Mouse (Mus musculus): Measurements from ENCODE around the gene Nlgn1. TPM values are rescaled to one million over a fixed set of nuclear protein-coding genes. Genes with fewer than 3 reads are reported as not detected.

Nlgn1 gene
- polyA plus RNA-seq, 1 experiment from 2014 or later: 33.9 TPM

GRCm38 (mm10) chr3:26270894-26271795, 61.1 kb downstream of the Nlgn1 start:
- no peaks in the 10 kb centered on the region for H3K9me3 ChIP-seq
- H3K4me2 ChIP-seq: no peak overlapping the region
- H3K27me3 ChIP-seq (replicated peaks): no peaks in the 10 kb centered on the region
- 0 out of 2 replicates have a peak, but pooled peaks have one; percentile 27 for ATAC-seq (replicated peaks)
- 17% methylated on average over 4 of the region's 4 CpGs for WGBS
- H3K36me3 ChIP-seq (replicated peaks): no peaks in the 10 kb centered on the region
- H3K27ac ChIP-seq: no peak overlapping the region
- H3K4me3 ChIP-seq: no peak overlapping the region
- H3K9ac ChIP-seq: no peak overlapping the region
- H3K4me1 ChIP-seq: no peaks in the 10 kb centered on the region

DNA sequence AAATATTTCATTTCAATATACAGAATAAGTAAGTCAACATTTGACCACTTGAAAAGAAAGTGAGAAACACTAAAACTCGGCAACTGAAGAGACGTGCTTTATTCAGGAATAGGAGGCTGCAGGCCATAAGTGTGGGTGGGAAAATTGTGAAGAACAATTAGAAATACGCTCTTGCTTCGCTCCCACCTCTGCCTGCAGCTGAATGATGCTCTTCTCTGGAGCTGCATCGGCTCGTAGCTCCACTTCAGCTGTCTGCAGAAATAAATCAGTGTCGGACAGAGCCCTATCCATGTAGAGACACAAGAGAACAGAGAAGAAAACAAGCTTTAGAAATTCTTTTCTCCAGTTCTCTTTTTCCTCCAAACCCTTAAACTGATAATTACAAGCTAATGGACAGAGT, 85.7 kb downstream of the Nlgn1 start:
- Histone ChIP-seq H3K4me2 (no peak overlapping the region), H3K9ac (no peak overlapping the region), H3K9me3 (no peaks in the 10 kb centered on the region), H3K36me3 (replicated peaks) (no peaks in the 10 kb centered on the region), H3K4me3 (no peak overlapping the region), H3K27ac (no peak overlapping the region), H3K4me1 (no peaks in the 10 kb centered on the region), H3K27me3 (replicated peaks) (no peaks in the 10 kb centered on the region)
- no peak for ATAC-seq (replicated peaks)
- WGBS: 80% methylated on average over 7 of the region's 7 CpGs

- no peak overlapping the region for H3K9ac ChIP-seq
- peak; percentile 67 for ATAC-seq (replicated peaks)
- no peaks in the 10 kb centered on the region for H3K27me3 ChIP-seq (replicated peaks)
- no peaks in the 10 kb centered on the region for H3K4me1 ChIP-seq
- WGBS: 39% methylated on average over 2 of the region's 2 CpGs
- H3K27ac ChIP-seq: no peak overlapping the region
- no peaks in the 10 kb centered on the region for H3K36me3 ChIP-seq (replicated peaks)
- H3K4me3 ChIP-seq: no peak overlapping the region
- no peak overlapping the region for H3K4me2 ChIP-seq
- H3K9me3 ChIP-seq: no peaks in the 10 kb centered on the region
Observed at GRCm38 (mm10) chr3:26243274-26243673, 89.0 kb downstream of the Nlgn1 start.

DNA sequence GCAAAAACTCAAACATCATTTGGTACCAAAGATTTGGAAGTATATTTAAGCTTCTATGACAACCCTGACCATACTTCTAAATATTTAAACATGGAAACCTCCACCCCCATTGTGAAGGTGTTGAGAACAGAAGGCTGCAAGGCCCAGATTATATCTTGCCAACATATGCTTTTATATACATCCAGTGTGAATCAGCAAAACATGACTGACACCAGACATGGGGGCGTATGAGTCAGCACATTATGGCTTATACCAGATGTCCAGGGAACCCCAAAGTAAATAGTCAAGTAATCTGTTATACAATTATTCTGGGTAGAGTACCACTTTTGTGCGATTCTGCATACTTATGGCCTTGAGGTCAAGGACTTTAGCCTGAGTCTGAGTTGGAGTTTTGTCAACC, 102.3 kb downstream of the Nlgn1 start:
- no peak for ATAC-seq (replicated peaks)
- Histone ChIP-seq H3K4me2 (no peak overlapping the region), H3K9ac (no peak overlapping the region), H3K4me3 (no peak overlapping the region), H3K36me3 (replicated peaks) (no peaks in the 10 kb centered on the region), H3K27ac (no peak overlapping the region), H3K4me1 (no peaks in the 10 kb centered on the region), H3K27me3 (replicated peaks) (no peaks in the 10 kb centered on the region), H3K9me3 (no peaks in the 10 kb centered on the region)
- WGBS: 87% methylated on average over 2 of the region's 2 CpGs

DNA sequence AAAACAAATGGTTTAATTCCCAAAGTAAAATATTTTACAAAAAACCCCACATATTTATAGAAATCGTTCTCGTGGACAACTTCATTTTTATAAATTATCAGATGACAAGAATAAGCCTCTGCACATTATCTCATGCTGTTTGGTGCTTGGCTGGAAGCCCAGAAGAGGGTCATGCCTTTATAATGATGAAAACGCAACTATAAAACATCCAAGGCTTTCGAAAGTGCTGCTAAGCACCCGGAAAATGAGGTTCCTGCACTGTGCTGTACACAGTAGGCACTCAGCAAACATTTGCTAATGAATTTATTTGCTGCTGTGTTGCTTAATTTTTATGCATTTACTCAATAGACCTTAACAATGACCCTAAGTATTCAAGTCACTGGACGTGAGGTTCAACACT, 103.4 kb downstream of the Nlgn1 start:
- Histone ChIP-seq H3K9ac (no peak overlapping the region), H3K27me3 (replicated peaks) (no peaks in the 10 kb centered on the region), H3K9me3 (no peaks in the 10 kb centered on the region), H3K4me3 (no peak overlapping the region), H3K4me2 (no peak overlapping the region), H3K36me3 (replicated peaks) (no peaks in the 10 kb centered on the region), H3K4me1 (no peaks in the 10 kb centered on the region), H3K27ac (no peak overlapping the region)
- ATAC-seq (replicated peaks): 0 out of 2 replicates have a peak, but pooled peaks have one; percentile 30
- WGBS: 53% methylated on average over 6 of the region's 6 CpGs

DNA sequence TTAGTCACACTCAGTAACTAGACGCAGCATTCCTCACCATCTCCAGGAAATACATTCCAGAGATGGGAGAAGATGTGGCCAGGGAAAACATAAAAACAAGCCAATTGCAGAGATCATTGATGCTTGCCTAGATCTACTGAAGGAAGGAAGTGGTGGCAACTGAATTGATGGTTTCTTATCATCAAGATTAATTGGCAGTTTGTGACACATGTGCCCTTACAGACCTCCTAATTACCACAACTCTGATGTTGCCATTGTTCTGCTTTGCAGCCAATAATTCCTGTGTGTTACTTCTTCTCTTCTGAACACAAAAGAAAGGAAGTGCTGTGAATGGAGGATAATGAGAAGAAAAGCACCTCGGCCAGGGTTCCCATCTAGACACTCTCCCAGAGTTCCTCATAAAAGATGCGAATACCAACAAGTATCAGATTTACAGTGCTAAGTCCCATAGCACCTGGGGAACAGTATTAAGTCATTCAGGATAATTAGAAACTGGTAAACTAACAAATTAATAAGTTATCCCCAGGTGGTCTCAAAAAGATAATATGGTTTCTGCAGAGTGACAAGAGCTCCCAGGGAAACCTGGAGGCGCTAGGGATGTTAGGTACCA, 104.0 kb downstream of the Nlgn1 start:
- Histone ChIP-seq H3K9ac (no peak overlapping the region), H3K36me3 (replicated peaks) (no peaks in the 10 kb centered on the region), H3K4me2 (no peak overlapping the region), H3K27ac (no peak overlapping the region), H3K9me3 (no peaks in the 10 kb centered on the region), H3K4me1 (no peaks in the 10 kb centered on the region), H3K27me3 (replicated peaks) (no peaks in the 10 kb centered on the region), H3K4me3 (no peak overlapping the region)
- ATAC-seq (replicated peaks): no peak
- 60% methylated on average over 4 of the region's 4 CpGs for WGBS

- H3K9me3 ChIP-seq: no peaks in the 10 kb centered on the region
- H3K9ac ChIP-seq: no peak overlapping the region
- ATAC-seq (replicated peaks): no peak
- no peak overlapping the region for H3K4me2 ChIP-seq
- 88% methylated on average over 3 of the region's 3 CpGs for WGBS
- no peak overlapping the region for H3K4me3 ChIP-seq
- no peaks in the 10 kb centered on the region for H3K4me1 ChIP-seq
- H3K27ac ChIP-seq: no peak overlapping the region
- no peaks in the 10 kb centered on the region for H3K27me3 ChIP-seq (replicated peaks)
- H3K36me3 ChIP-seq (replicated peaks): no peaks in the 10 kb centered on the region
Observed at GRCm38 (mm10) chr3:26223500-26223899, 108.8 kb downstream of the Nlgn1 start.

- H3K36me3 ChIP-seq (replicated peaks): no peaks in the 10 kb centered on the region
- H3K9me3 ChIP-seq: no peaks in the 10 kb centered on the region
- H3K4me3 ChIP-seq: no peak overlapping the region
- no peak overlapping the region for H3K27ac ChIP-seq
- no peak overlapping the region for H3K4me2 ChIP-seq
- H3K9ac ChIP-seq: no peak overlapping the region
- no peaks in the 10 kb centered on the region for H3K27me3 ChIP-seq (replicated peaks)
- ATAC-seq (replicated peaks): no peak
- H3K4me1 ChIP-seq: no peaks in the 10 kb centered on the region
- WGBS: 66% methylated on average over 5 of the region's 5 CpGs
Observed at GRCm38 (mm10) chr3:26216231-26216630, 116.0 kb downstream of the Nlgn1 start.

DNA sequence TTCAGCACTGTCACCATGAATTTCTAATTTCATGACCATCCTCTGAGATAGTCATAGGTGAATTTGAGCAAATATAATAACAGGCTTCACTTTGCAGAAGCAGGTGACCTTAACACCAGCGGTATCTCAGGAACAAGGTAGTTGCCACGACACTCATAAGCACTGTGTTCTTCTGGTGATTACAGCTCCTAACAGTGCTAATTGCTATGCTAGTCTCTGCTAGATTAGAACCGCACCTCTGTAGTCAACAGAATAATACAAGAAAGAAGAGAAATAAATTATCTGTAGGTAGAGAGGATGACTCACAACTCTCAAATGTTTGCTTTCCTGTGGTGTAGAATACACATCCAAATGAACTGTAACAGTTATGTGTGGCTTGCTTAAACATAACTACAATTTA, 129.6 kb downstream of the Nlgn1 start:
- Histone ChIP-seq H3K36me3 (replicated peaks) (no peaks in the 10 kb centered on the region), H3K9me3 (no peaks in the 10 kb centered on the region), H3K9ac (no peak overlapping the region), H3K27ac (no peak overlapping the region), H3K4me1 (no peaks in the 10 kb centered on the region), H3K4me2 (no peak overlapping the region), H3K27me3 (replicated peaks) (no peaks in the 10 kb centered on the region), H3K4me3 (no peak overlapping the region)
- no peak for ATAC-seq (replicated peaks)
- 91% methylated on average over 3 of the region's 3 CpGs for whole genome bisulfite sequencing

- no peaks in the 10 kb centered on the region for H3K9me3 ChIP-seq
- no peaks in the 10 kb centered on the region for H3K36me3 ChIP-seq (replicated peaks)
- ATAC-seq (replicated peaks): no peak
- H3K4me1 ChIP-seq: no peaks in the 10 kb centered on the region
- no peak overlapping the region for H3K9ac ChIP-seq
- WGBS: 80% methylated on average over 1 of the region's 1 CpGs
- H3K4me2 ChIP-seq: no peak overlapping the region
- no peak overlapping the region for H3K27ac ChIP-seq
- no peaks in the 10 kb centered on the region for H3K27me3 ChIP-seq (replicated peaks)
- no peak overlapping the region for H3K4me3 ChIP-seq
Observed at GRCm38 (mm10) chr3:26201410-26201809, 130.8 kb downstream of the Nlgn1 start.

GRCm38 (mm10) chr3:26194970-26195369, 137.3 kb downstream of the Nlgn1 start:
- no peak overlapping the region for H3K4me2 ChIP-seq
- WGBS: 84% methylated on average over 2 of the region's 2 CpGs

GRCm38 (mm10) chr3:26181013-26181412, 151.2 kb downstream of the Nlgn1 start:
- no peak overlapping the region for H3K4me3 ChIP-seq
- WGBS: 94% methylated on average over 3 of the region's 3 CpGs
- no peaks in the 10 kb centered on the region for H3K27me3 ChIP-seq (replicated peaks)
- no peak overlapping the region for H3K4me2 ChIP-seq
- no peak for ATAC-seq (replicated peaks)
- no peaks in the 10 kb centered on the region for H3K9me3 ChIP-seq
- no peak overlapping the region for H3K9ac ChIP-seq
- H3K27ac ChIP-seq: no peak overlapping the region
- no peaks in the 10 kb centered on the region for H3K36me3 ChIP-seq (replicated peaks)
- H3K4me1 ChIP-seq: no peaks in the 10 kb centered on the region

More at GRCm38 (mm10) chr3:26194970-26195369, 137.3 kb downstream of the Nlgn1 start:
- Histone ChIP-seq H3K36me3 (replicated peaks) (no peaks in the 10 kb centered on the region), H3K9ac (no peak overlapping the region), H3K4me1 (no peaks in the 10 kb centered on the region), H3K27ac (no peak overlapping the region), H3K9me3 (no peaks in the 10 kb centered on the region), H3K4me3 (no peak overlapping the region), H3K27me3 (replicated peaks) (no peaks in the 10 kb centered on the region)
- ATAC-seq (replicated peaks): no peak

DNA sequence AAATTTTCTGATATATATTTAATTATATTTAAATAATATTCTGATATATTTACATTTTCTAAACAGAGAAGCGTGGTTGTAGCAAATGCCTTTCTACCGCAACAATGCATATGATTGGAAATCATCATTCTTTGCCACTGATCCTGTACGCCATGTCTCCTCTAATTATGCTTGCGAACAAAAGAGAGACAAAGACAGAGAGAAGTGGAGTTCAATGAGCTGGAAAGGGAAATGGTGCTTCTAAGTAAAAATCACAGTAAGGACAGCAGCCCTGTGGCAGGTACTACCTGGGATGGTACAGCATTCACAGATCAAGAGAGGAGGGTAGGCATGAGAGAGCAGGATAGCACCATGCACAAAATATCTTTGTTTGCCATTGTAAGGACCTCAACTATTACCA, 156.9 kb downstream of the Nlgn1 start:
- H3K9me3 ChIP-seq: no peaks in the 10 kb centered on the region
- H3K9ac ChIP-seq: no peak overlapping the region
- 74% methylated on average over 4 of the region's 4 CpGs for WGBS
- no peak overlapping the region for H3K27ac ChIP-seq
- no peaks in the 10 kb centered on the region for H3K4me1 ChIP-seq
- H3K4me2 ChIP-seq: no peak overlapping the region
- no peak overlapping the region for H3K4me3 ChIP-seq
- ATAC-seq (replicated peaks): no peak
- no peaks in the 10 kb centered on the region for H3K27me3 ChIP-seq (replicated peaks)
- no peaks in the 10 kb centered on the region for H3K36me3 ChIP-seq (replicated peaks)
